Mouse (Mus musculus) c-Kit-positive CD71-positive TER-119-negative erythroid progenitor cells, embryonic 14.5 days (primary cell): ENCODE measurements at regions not wholly inside any gene's neighbourhood (a gene's known extent, or its start where the extent isn't known, plus 50 kb on each side); places are given as distances from the start of the nearest gene placed in this dataset.

Experiments used
- DNase-seq: peaks from one replicate; pipeline ENCODE4 v3.0.0-alpha.2; 2013; ENCODE audit warnings: low read depth

DNA sequence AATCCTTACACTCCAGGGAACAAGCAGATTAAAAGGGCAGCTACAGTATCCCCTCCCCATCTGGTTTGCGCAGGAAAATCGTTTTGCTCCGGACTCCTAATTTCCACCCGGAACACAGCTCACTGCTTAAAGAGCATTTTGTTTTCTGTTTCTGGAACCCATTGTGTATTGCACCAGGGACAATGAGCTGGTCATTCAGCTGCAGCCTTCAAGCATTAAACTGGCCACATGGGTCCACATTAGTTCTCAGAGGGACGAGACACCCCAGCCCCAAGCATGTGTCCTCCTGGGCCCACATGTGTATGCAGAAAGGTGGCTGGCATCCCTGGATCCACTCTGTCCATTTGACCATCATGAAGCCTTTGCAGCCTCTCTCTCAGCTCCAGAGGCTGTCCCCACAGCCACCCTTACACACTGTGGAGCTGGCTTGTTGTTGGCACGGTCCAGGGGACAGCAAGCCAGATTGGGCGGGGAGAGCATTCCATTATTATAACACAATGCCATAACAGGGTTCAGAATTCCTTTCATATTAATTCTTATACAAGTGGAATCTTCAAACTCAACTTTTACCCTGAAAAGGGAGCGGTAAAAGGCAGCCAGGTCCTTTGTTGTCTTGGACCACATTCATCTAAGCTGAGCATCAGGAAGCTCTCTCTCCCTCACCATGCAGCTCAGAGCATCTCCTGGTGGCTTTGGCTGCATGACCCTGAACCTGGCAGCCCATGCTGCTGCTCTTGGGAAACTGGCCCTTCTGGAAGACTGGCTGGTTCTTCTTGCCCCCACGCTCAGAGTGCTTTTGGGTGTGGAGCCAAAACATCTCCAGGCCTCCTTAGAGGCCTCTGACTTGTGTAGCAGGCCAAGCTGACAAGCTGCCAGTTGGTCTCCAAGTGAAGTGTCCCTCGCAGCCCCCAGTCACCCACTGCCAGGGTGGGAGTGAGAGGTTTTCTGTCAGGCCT is 373.4 kb downstream of the Foxo1 start:
- DNase-seq = no peak

DNA sequence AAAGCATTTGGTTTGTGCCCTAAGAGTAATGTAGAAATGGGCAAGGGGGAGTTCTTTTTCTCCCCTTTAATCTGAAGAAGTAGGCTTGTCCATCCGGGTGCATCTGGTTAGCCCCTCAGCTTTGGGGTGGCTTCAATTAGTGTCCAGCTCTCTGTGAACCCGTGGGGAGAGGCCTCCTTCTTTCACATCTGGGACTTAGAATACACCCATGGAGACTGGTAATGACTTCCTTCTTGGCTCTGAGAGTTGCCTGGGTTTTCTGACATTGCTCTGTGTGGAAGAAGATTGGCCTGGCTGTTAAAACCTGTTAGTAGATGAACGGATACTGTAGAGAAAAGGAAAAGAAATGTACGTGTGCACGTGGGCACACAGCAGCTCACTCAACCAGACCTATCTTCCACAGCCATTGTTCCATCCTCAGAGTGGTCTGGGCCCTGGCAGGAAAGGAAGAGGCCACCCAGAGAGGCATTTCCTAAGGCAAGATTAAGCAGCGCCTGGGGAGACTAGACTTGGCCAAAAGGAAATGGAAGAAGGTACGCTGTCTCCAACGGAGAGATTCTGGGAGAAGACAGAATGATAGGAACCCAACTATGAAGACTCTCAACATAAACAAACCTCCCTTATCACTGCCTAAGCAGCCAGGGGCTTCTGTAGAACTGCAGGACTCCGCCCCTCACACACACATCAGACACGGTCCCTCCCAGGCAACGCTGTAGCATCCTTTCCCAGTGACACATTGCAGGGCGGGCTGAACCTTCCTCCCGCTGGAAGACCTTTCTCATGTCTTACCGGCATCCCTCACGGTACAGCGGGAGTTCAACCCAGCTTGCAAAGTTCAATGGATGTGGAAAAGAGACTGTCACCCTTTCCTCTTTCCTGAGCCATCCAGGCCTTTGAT is 372.4 kb downstream of the Foxo1 start:
- no peak for DNase-seq

- DNase-seq = no peak
These were observed 370.7 kb downstream of the Foxo1 start for GRCm38 (mm10) chr3:52638816-52639215.

- no peak for DNase-seq
These were observed 366.2 kb downstream of the Foxo1 start for GRCm38 (mm10) chr3:52634353-52634752.

DNA sequence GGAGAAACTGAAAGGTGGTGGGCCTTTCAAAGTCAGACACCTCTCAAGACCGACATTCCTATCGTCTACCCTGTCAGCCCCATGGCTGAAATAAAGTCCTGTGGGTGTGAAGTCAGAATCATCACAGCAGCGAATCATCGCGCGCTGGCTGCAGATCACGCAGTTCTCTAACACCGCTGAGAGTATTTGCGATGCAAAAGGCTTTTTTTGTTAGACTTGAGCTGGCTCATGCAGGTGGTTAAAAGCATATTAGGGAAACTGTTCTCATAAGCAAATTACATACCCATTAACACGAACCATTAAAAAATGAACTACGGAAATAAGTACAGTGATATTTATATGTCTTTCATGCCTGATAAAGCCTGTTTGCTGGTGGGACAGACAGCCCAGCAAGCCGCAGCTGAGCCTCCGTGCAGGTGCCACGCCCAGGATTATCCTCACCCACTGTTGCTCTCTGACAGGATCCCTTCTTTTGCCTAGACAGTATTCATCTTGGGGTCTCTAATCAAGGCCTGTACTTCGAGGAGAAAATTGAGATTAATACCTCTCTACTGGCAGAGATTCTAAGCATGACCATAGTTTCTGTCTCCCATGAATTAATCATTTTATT is 365.5 kb downstream of the Foxo1 start:
- DNase-seq = no peak

GRCm38 (mm10) chr3:52632635-52633034 is 364.5 kb downstream of the Foxo1 start:
- DNase-seq = no peak

GRCm38 (mm10) chr3:52630209-52630608 is 362.1 kb downstream of the Foxo1 start:
- no peak for DNase-seq

DNA sequence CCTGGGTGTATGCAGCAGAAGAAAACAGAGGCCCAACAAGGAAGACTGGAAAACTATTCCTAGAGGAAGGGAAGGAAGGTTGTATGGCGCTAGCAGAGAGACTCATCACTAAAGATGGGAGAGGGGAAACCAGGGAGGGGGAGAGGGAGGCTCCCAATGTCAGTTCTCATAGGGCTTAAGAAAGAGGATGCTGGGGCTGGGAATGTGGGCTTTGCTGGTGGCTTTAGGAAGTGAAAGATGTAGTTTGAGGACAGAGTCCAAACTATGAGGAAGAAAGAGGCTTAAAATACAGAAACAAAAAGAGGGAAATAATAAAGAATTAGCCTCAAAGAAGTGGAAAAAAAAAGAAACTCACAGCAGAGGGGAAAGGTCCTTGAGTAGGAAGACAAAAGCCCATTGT is 357.0 kb downstream of the Foxo1 start:
- no peak for DNase-seq

DNA sequence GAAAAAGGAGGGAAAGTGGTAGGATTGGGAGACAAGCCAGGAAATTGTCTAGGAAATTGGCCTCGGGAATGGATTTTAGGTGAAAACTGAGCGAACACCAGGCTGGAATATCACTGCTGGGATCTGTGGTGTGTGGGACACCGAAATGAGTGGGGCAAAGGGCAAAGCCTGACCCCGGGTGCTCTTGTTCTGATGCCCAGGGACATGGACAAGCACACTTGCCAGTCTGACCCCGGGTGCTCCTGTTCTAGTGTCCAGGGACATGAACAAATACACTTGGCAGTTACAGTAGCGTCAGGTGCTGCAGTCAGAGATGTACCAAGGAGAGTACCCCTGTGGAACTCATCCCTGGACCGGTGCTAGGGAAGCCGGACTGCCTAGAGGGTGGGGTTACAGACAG is 354.4 kb downstream of the Foxo1 start:
- DNase-seq = no peak

- no peak for DNase-seq
These were observed 353.8 kb downstream of the Foxo1 start for GRCm38 (mm10) chr3:52621936-52622335.

GRCm38 (mm10) chr3:52618925-52619224 is 350.7 kb downstream of the Foxo1 start:
- no peak for DNase-seq

DNA sequence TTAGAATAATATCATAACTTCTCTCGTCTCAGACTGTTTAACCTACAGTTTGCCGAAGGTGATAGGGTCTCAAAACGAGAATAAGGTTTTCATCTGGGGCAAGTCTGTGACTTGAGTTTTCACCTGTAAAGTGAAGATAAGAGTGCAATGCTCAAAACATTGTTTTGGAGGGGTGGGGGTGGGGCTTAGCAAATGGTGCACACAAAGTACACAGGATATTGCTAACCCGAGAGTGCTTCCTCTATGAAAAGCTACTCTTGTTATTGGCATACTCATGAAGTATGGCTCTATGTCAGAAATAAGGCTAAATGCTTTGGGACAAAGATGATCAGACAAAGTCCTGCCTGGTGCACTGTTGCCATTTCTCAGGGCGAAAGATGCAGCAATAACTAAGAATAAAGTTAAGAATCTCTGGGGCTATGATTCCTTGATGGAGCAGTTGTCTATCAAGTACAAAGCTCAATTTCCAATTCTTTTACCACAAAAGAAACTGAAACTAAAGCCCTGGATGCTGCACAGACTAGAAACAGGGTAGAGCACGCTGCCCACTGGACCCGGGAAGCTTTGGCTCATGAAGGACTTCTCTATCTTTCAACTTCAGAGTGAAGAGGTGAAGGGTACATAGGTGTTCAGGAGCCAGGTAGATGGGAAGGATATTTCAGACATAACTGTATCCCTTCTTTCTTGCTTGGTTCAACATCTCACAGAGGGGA is 350.2 kb downstream of the Foxo1 start:
- no peak for DNase-seq

DNA sequence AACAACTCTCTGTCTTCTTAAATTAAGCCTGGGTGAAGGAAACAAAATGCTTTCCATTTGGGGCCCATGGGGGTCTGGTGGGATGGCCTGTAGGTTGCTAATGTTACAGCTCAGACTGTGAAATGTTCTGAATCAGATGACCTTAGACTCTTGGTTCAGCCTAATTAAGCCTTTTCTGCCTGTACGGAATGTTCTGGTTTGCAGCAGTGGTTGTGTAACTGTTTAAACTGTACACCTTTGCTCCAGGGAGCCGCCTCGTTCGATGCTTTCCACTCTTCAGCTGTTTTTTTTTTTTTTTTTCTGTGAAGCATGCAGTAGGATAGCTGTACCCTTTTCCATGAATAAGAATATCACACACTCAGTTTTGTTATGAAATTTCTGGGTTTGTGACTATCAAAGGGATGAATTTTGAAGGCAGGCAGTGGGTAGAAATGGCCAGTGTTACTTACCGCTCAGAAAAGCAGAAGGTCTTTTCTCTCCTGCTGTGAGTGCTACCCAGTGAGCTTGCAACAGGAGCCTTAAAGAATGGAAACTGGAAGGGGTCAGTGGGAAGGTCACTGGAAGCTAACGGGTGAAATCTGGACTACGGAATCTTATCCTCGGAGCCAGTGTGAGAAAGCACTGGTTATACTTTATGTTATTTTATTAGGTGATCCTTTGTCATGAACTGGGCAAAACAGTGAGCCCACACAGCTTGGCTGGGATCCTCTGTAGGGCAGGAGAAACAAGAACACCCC is 349.4 kb downstream of the Foxo1 start:
- no peak for DNase-seq

DNA sequence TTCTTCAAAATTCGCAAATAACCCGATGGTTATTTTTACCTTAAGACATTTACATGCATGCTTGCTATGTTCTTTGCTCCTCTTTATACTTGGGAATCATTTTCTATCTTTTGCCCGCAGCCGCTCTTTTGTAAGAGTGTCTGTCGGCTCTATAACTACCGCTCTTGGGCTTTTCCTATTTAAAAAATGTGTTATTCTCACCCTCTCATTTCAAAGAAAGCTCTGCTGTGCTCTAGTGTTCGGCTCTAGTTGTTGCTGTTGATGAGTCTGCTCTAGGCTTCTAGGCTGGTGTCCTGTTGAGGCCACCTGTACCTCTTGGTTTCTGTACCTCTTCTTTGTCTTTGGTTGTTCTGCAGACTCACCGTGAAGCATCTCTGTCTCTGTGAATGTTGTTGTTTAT is 343.7 kb downstream of the Foxo1 start:
- no peak for DNase-seq

DNA sequence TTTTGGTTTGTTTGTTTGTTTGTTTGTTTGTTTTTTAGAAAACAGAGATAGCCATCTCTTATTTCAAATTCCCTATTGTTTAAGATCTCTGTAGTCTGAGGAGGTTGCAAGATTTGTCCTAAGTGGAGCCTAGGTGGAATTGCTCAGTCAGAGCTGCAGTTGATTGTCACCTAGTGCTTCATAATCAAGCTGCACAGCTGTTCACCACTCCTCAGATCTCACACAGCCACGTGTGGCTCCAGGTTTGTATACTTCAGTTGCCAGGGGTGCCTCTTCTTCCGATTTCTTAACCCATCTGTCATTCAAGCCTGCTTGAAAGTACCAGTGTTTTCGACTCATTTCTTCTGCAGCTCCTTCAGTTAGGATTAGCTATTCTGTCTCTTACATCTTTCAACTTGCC is 342.3 kb downstream of the Foxo1 start:
- no peak for DNase-seq

DNA sequence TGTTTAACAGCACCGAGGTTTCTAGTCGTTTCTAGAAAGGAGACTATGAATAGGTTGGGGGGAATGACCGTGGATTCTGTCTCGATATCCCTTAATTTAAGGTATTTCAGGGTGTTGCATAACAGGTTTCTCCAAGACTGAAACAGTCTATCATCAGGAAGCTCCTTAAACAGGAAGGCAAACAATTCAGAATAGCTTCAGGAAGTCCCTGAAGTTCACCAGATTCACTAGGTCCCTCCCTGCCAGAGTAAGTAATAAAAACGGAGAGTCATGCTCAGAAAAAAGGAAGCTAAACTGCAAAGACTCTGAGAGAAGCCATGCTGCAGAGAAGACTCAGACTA is 339.9 kb downstream of the Foxo1 start:
- no peak for DNase-seq

DNA sequence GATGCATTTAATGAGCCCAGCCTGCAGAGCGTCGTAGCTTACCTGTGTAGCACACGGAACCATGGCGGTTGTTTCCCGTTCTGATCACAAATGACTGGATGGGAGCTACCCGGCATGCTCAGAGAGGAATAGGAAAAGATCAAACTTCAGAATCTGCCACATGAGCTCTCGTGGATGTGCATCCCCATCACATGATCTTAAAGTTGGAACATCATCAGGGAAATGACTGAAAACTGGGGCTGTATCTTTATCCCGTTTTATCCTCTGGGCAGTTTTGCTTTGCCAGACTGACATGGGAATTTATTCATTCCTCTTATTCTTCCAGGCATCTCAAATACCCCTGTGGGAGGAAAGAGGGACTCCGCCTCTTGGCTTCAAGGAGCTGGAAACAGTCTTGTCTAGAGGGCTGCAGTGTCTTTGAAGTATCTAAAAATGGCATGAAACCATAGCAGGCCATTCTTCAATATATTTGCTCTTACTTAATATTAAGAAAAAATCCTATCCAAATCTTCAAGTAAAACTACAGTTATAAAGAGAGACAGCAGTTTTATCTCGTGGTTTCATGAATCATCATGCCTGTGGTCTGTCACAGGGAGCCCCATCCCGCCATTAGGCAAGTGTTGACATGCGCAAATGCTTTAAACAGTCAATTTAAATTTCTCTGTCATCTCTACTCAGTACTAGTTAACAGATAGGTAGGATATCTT is 339.4 kb downstream of the Foxo1 start:
- no peak for DNase-seq

DNA sequence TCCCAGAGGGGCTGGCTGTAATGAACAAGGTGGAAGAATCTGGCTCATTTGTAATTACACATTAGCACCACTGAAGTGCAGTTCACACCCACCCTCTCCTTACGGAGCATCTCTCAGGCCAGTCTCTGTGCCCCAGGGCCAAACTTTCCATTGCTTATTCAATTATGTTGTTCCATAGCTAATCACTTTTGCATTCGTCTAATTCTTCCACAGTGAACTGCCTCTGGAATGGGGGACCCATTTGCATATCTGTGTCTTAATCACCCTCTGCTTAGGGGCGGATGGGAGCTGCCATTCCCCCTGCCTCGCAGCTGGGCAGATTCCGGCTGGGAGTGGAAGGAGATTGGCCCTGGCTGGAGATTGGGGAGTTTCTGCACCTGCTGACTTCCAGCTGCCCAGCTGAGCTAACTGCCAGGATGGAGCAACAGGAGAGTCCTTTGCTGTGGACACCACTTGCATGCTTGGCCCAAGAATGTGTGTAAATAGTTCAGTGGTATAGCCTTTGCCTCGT is 337.2 kb downstream of the Foxo1 start:
- no peak for DNase-seq

DNA sequence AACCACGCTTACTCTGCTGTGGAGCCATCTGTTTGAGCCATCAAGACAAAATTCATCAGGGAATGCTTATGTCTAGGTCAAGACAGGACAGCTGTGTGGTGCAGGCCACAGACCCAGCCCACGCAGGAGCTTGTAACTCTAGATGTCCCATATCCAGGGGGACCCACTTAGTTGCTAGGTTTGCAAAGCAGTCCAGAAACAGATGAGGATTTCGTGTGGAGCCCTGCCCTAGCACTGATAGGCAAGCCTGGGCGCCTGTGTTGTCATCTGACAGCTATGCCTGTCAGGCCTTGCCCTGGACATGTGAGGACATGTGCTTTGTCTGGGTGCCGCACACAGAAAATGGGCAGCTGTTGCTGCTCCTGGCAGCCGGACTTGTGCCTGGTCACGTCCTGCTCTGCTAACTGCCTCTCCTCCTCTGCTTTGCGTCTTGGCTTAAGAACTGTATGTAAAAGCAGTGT is 335.1 kb downstream of the Foxo1 start:
- DNase-seq = no peak

- no peak for DNase-seq
These were observed 333.0 kb downstream of the Foxo1 start for GRCm38 (mm10) chr3:52601011-52601745.
